Mouse (Mus musculus): Measurements from ENCODE around the gene Nr1h2. TPM values are rescaled to one million over a fixed set of nuclear protein-coding genes. Genes with fewer than 3 reads are reported as not detected.

The Nr1h2 gene
- polyA plus RNA-seq, 1 experiment from 2014 or later, result 93.1 TPM

- ATAC-seq (ENCODE audit: low FRiP score, low TSS enrichment), result no peak
- H3K4me2 ChIP-seq (replicated peaks; ENCODE audit: low read depth, low read length), result peak overlapping the region; percentile 44
- H3K4me1 ChIP-seq (ENCODE audit: insufficient read depth, low read length), result peaks cover 30% of the 10 kb centered on the region
- peaks cover 77% of the 10 kb centered on the region for H3K27me3 ChIP-seq (ENCODE audit: insufficient read depth, low read length)
- under 1% methylated on average over 18 of the region's 18 CpGs for WGBS
- H3K9ac ChIP-seq (replicated peaks; ENCODE audit: low read length), result no peak overlapping the region
- peak overlapping the region; percentile 38 for H3K4me3 ChIP-seq (ENCODE audit: low read length)
- no peaks in the 10 kb centered on the region for H3K9me3 ChIP-seq (ENCODE audit: low read length)
- no peak overlapping the region for H3K27ac ChIP-seq (ENCODE audit: low read length)
- H3K36me3 ChIP-seq (ENCODE audit: insufficient read depth, low read length), result no peaks in the 10 kb centered on the region
Observed at GRCm38 (mm10) chr7:44586930-44587329, 33.2 kb upstream of the Nr1h2 start.

- no peaks in the 10 kb centered on the region for H3K9me3 ChIP-seq (ENCODE audit: low read length)
- peak overlapping the region; percentile 38 for H3K4me3 ChIP-seq (ENCODE audit: low read length)
- no peaks in the 10 kb centered on the region for H3K36me3 ChIP-seq (ENCODE audit: insufficient read depth, low read length)
- H3K9ac ChIP-seq (replicated peaks; ENCODE audit: low read length), result no peak overlapping the region
- peaks cover 30% of the 10 kb centered on the region for H3K4me1 ChIP-seq (ENCODE audit: insufficient read depth, low read length)
- ATAC-seq (ENCODE audit: low FRiP score, low TSS enrichment), result no peak
- H3K27ac ChIP-seq (ENCODE audit: low read length), result no peak overlapping the region
- 9% methylated on average over 19 of the region's 19 CpGs for WGBS
- H3K27me3 ChIP-seq (ENCODE audit: insufficient read depth, low read length), result peaks cover 76% of the 10 kb centered on the region
- H3K4me2 ChIP-seq (replicated peaks; ENCODE audit: low read depth, low read length), result peak overlapping the region; percentile 44
Observed at GRCm38 (mm10) chr7:44586518-44586917, 32.8 kb upstream of the Nr1h2 start.

GRCm38 (mm10) chr7:44585606-44586005, 31.9 kb upstream of the Nr1h2 start:
- H3K4me2 ChIP-seq (replicated peaks; ENCODE audit: low read depth, low read length), result no peak overlapping the region
- no peak overlapping the region for H3K27ac ChIP-seq (ENCODE audit: low read length)
- H3K36me3 ChIP-seq (ENCODE audit: insufficient read depth, low read length), result no peaks in the 10 kb centered on the region
- ATAC-seq (ENCODE audit: low FRiP score, low TSS enrichment), result no peak
- peaks cover 68% of the 10 kb centered on the region for H3K27me3 ChIP-seq (ENCODE audit: insufficient read depth, low read length)
- H3K9ac ChIP-seq (replicated peaks; ENCODE audit: low read length), result no peak overlapping the region
- no peak overlapping the region for H3K4me3 ChIP-seq (ENCODE audit: low read length)
- no peaks in the 10 kb centered on the region for H3K9me3 ChIP-seq (ENCODE audit: low read length)
- H3K4me1 ChIP-seq (ENCODE audit: insufficient read depth, low read length), result peaks cover 25% of the 10 kb centered on the region
- WGBS, result 96% methylated on average over 6 of the region's 6 CpGs

GRCm38 (mm10) chr7:44584921-44585320, 31.2 kb upstream of the Nr1h2 start:
- H3K4me3 ChIP-seq (ENCODE audit: low read length), result no peak overlapping the region
- no peak for ATAC-seq (ENCODE audit: low FRiP score, low TSS enrichment)
- H3K27ac ChIP-seq (ENCODE audit: low read length), result no peak overlapping the region
- H3K4me2 ChIP-seq (replicated peaks; ENCODE audit: low read depth, low read length), result no peak overlapping the region
- peaks cover 20% of the 10 kb centered on the region for H3K4me1 ChIP-seq (ENCODE audit: insufficient read depth, low read length)
- no peaks in the 10 kb centered on the region for H3K36me3 ChIP-seq (ENCODE audit: insufficient read depth, low read length)
- peaks cover 61% of the 10 kb centered on the region for H3K27me3 ChIP-seq (ENCODE audit: insufficient read depth, low read length)
- no peak overlapping the region for H3K9ac ChIP-seq (replicated peaks; ENCODE audit: low read length)
- 83% methylated on average over 6 of the region's 6 CpGs for WGBS
- H3K9me3 ChIP-seq (ENCODE audit: low read length), result no peaks in the 10 kb centered on the region

GRCm38 (mm10) chr7:44584265-44584804, 30.6 kb upstream of the Nr1h2 start:
- no peaks in the 10 kb centered on the region for H3K36me3 ChIP-seq (ENCODE audit: insufficient read depth, low read length)
- ATAC-seq (ENCODE audit: low FRiP score, low TSS enrichment), result no peak
- no peak overlapping the region for H3K27ac ChIP-seq (ENCODE audit: low read length)
- H3K4me1 ChIP-seq (ENCODE audit: insufficient read depth, low read length), result peaks cover 14% of the 10 kb centered on the region
- no peak overlapping the region for H3K4me3 ChIP-seq (ENCODE audit: low read length)
- 75% methylated on average over 4 of the region's 4 CpGs for WGBS
- no peak overlapping the region for H3K4me2 ChIP-seq (replicated peaks; ENCODE audit: low read depth, low read length)
- peaks cover 55% of the 10 kb centered on the region for H3K27me3 ChIP-seq (ENCODE audit: insufficient read depth, low read length)
- no peak overlapping the region for H3K9ac ChIP-seq (replicated peaks; ENCODE audit: low read length)
- no peaks in the 10 kb centered on the region for H3K9me3 ChIP-seq (ENCODE audit: low read length)

GRCm38 (mm10) chr7:44583146-44583545, 29.4 kb upstream of the Nr1h2 start:
- ATAC-seq (ENCODE audit: low FRiP score, low TSS enrichment), result no peak
- H3K27me3 ChIP-seq (ENCODE audit: insufficient read depth, low read length), result peaks cover 44% of the 10 kb centered on the region
- H3K9me3 ChIP-seq (ENCODE audit: low read length), result 0 out of 2 replicates have a peak, but pooled peaks cover 4% of the 10 kb centered on the region
- WGBS, result 89% methylated on average over 1 of the region's 1 CpGs
- no peak overlapping the region for H3K9ac ChIP-seq (replicated peaks; ENCODE audit: low read length)
- no peaks in the 10 kb centered on the region for H3K36me3 ChIP-seq (ENCODE audit: insufficient read depth, low read length)
- H3K4me1 ChIP-seq (ENCODE audit: insufficient read depth, low read length), result peaks cover 2% of the 10 kb centered on the region; the same call in 1 of the 2 replicates
- H3K4me3 ChIP-seq (ENCODE audit: low read length), result no peak overlapping the region
- no peak overlapping the region for H3K4me2 ChIP-seq (replicated peaks; ENCODE audit: low read depth, low read length)
- no peak overlapping the region for H3K27ac ChIP-seq (ENCODE audit: low read length)

GRCm38 (mm10) chr7:44582709-44583108, 29.0 kb upstream of the Nr1h2 start:
- Histone ChIP-seq H3K36me3 (ENCODE audit: insufficient read depth, low read length) (no peaks in the 10 kb centered on the region), H3K4me2 (replicated peaks; ENCODE audit: low read depth, low read length) (no peak overlapping the region), H3K9ac (replicated peaks; ENCODE audit: low read length) (no peak overlapping the region), H3K27me3 (ENCODE audit: insufficient read depth, low read length) (peaks cover 39% of the 10 kb centered on the region), H3K9me3 (ENCODE audit: low read length) (0 out of 2 replicates have a peak, but pooled peaks cover 4% of the 10 kb centered on the region), H3K27ac (ENCODE audit: low read length) (no peak overlapping the region), H3K4me3 (ENCODE audit: low read length) (no peak overlapping the region), H3K4me1 (ENCODE audit: insufficient read depth, low read length) (no peaks in the 10 kb centered on the region; the same call in 1 of the 2 replicates)
- ATAC-seq (ENCODE audit: low FRiP score, low TSS enrichment), result no peak
- WGBS, result 59% methylated on average over 5 of the region's 5 CpGs

GRCm38 (mm10) chr7:44581637-44582036, 27.9 kb upstream of the Nr1h2 start:
- Histone ChIP-seq H3K9me3 (ENCODE audit: low read length) (0 out of 2 replicates have a peak, but pooled peaks cover 4% of the 10 kb centered on the region), H3K27me3 (ENCODE audit: insufficient read depth, low read length) (peaks cover 28% of the 10 kb centered on the region), H3K4me3 (ENCODE audit: low read length) (no peak overlapping the region), H3K36me3 (ENCODE audit: insufficient read depth, low read length) (no peaks in the 10 kb centered on the region), H3K4me1 (ENCODE audit: insufficient read depth, low read length) (no peaks in the 10 kb centered on the region), H3K9ac (replicated peaks; ENCODE audit: low read length) (no peak overlapping the region), H3K4me2 (replicated peaks; ENCODE audit: low read depth, low read length) (no peak overlapping the region), H3K27ac (ENCODE audit: low read length) (no peak overlapping the region)
- no peak for ATAC-seq (ENCODE audit: low FRiP score, low TSS enrichment)
- 80% methylated on average over 6 of the region's 6 CpGs for whole genome bisulfite sequencing

GRCm38 (mm10) chr7:44576333-44576844, 22.6 kb upstream of the Nr1h2 start:
- Histone ChIP-seq H3K4me3 (ENCODE audit: low read length) (no peak overlapping the region), H3K4me2 (replicated peaks; ENCODE audit: low read depth, low read length) (no peak overlapping the region), H3K27ac (ENCODE audit: low read length) (no peak overlapping the region), H3K4me1 (ENCODE audit: insufficient read depth, low read length) (no peaks in the 10 kb centered on the region), H3K9ac (replicated peaks; ENCODE audit: low read length) (no peak overlapping the region), H3K27me3 (ENCODE audit: insufficient read depth, low read length) (no peaks in the 10 kb centered on the region), H3K9me3 (ENCODE audit: low read length) (0 out of 2 replicates have a peak, but pooled peaks cover 4% of the 10 kb centered on the region), H3K36me3 (ENCODE audit: insufficient read depth, low read length) (no peaks in the 10 kb centered on the region)
- ATAC-seq (ENCODE audit: low FRiP score, low TSS enrichment), result no peak
- 36% methylated on average over 5 of the region's 5 CpGs for WGBS

GRCm38 (mm10) chr7:44572956-44573484, 19.3 kb upstream of the Nr1h2 start:
- Histone ChIP-seq H3K4me2 (replicated peaks; ENCODE audit: low read depth, low read length) (no peak overlapping the region; the same call in 1 of the 2 replicates), H3K9me3 (ENCODE audit: low read length) (no peaks in the 10 kb centered on the region), H3K36me3 (ENCODE audit: insufficient read depth, low read length) (no peaks in the 10 kb centered on the region), H3K27ac (ENCODE audit: low read length) (no peak overlapping the region), H3K9ac (replicated peaks; ENCODE audit: low read length) (no peak overlapping the region), H3K27me3 (ENCODE audit: insufficient read depth, low read length) (no peaks in the 10 kb centered on the region), H3K4me3 (ENCODE audit: low read length) (no peak overlapping the region), H3K4me1 (ENCODE audit: insufficient read depth, low read length) (no peaks in the 10 kb centered on the region)
- ATAC-seq (ENCODE audit: low FRiP score, low TSS enrichment), result no peak
- WGBS, result 77% methylated on average over 5 of the region's 5 CpGs

Measured in kidney, embryonic 16.5 days (tissue).